Mouse (Mus musculus) liver, embryonic 15.5 days (tissue): ENCODE results near the gene Hist2h2ab. TPM values are rescaled to one million over a fixed set of nuclear protein-coding genes. Genes with fewer than 3 reads are reported as not detected.
A peak's percentile ranks its signal among the peaks of the same experiment; 100 is the strongest.
"Not testable (repeated sequence)": the region's sequence is repeated elsewhere in the genome, so short reads cannot be mapped to it uniquely, and the experiment has no call there.

Source experiments
- ATAC-seq: fragments of 200-750 bp; cut with Nextera tagmentation; 2 replicates; pipeline ENCODE4 v1.8.0; 2017; ENCODE audit warnings: moderate number of reproducible peaks, mild to moderate bottlenecking, moderate library complexity; ENCODE audit not compliant: insufficient read depth
- H3K27ac ChIP-seq: fragments of 300-500 bp; sonication (generic); replicated peaks from 2 replicates; pipeline ENCODE4 v1.5.1; 2015; ENCODE audit warnings: mild to moderate bottlenecking, inconsistent platforms
- H3K27me3 ChIP-seq: fragments of 300-500 bp; sonication (generic); 2 replicates; pipeline ENCODE4 v1.6.1; 2015; ENCODE audit warnings: mild to moderate bottlenecking, inconsistent platforms
- H3K36me3 ChIP-seq: fragments of 300-500 bp; sonication (generic); replicated peaks from 2 replicates; pipeline ENCODE4 v1.6.1; 2015; ENCODE audit warnings: moderate library complexity, mild to moderate bottlenecking, inconsistent platforms
- H3K4me1 ChIP-seq: fragments of 300-500 bp; sonication (generic); replicated peaks from 2 replicates; pipeline ENCODE4 v1.6.1; 2015; ENCODE audit warnings: inconsistent platforms
- H3K4me2 ChIP-seq: fragments of 300-500 bp; sonication (generic); 2 replicates; pipeline ENCODE4 v1.6.1; 2015; ENCODE audit warnings: moderate library complexity, mild to moderate bottlenecking, inconsistent platforms
- H3K4me3 ChIP-seq: fragments of 300-500 bp; sonication (generic); replicated peaks from 2 replicates; pipeline ENCODE4 v1.5.1; 2015; ENCODE audit warnings: mild to moderate bottlenecking, inconsistent platforms
- H3K9ac ChIP-seq: fragments of 300-500 bp; sonication (generic); 2 replicates; pipeline ENCODE4 v1.6.1; 2015; ENCODE audit warnings: moderate library complexity, mild to moderate bottlenecking, inconsistent platforms
- H3K9me3 ChIP-seq: fragments of 300-500 bp; sonication (generic); replicated peaks from 2 replicates; pipeline ENCODE4 v1.6.1; 2016; ENCODE audit warnings: inconsistent platforms
- whole genome bisulfite sequencing: fragments of 180-500 bp; shearing (Covaris S2); methylation state at CpG from one replicate; pipeline ENCODE4 v1.1.7; 2015; ENCODE audit warnings: mixed read lengths; ENCODE audit not compliant: insufficient replicate concordance; 5-methylcytosine and 5-hydroxymethylcytosine counted together
- polyA plus RNA-seq: library from polyadenylated mRNA; unstranded; fragments of >200 nt; fragmentation: Nextera tagmentation; extraction: Ambion mirVana; gene quantifications from 2 replicates; pipeline ENCODE4 v1.2.1, GENCODE M21; 2015

Gene Hist2h2ab
- polyA plus RNA-seq, 1 experiment from 2014 or later = 0.58 TPM

GRCm38 (mm10) chr3:96198601-96199251, 20.9 kb upstream of the Hist2h2ab start:
- not testable (repeated sequence) for H3K27me3 ChIP-seq, H3K27ac ChIP-seq, H3K36me3 ChIP-seq, ATAC-seq, H3K9me3 ChIP-seq, H3K9ac ChIP-seq, H3K4me3 ChIP-seq
- H3K4me2 ChIP-seq = peak overlapping the region; percentile 99
- WGBS = 16% methylated on average over 8 of the region's 8 CpGs
- H3K4me1 ChIP-seq = peaks cover 31% of the 10 kb centered on the region

- WGBS = 58% methylated on average over 2 of the region's 2 CpGs
- H3K36me3 ChIP-seq = no peaks in the 10 kb centered on the region
- no peak for ATAC-seq
- no peak overlapping the region for H3K4me2 ChIP-seq
- no peaks in the 10 kb centered on the region for H3K9me3 ChIP-seq
- H3K27me3 ChIP-seq = no peaks in the 10 kb centered on the region
- no peak overlapping the region for H3K4me3 ChIP-seq
- peaks cover 31% of the 10 kb centered on the region for H3K4me1 ChIP-seq
- no peak overlapping the region for H3K9ac ChIP-seq
- no peak overlapping the region for H3K27ac ChIP-seq
Measured at GRCm38 (mm10) chr3:96199731-96200130, 19.9 kb upstream of the Hist2h2ab start.

GRCm38 (mm10) chr3:96207819-96208218, 11.8 kb upstream of the Hist2h2ab start:
- Histone ChIP-seq H3K9me3 (no peaks in the 10 kb centered on the region), H3K36me3 (no peaks in the 10 kb centered on the region), H3K27ac (no peak overlapping the region), H3K9ac (no peak overlapping the region), H3K4me2 (no peak overlapping the region), H3K27me3 (peaks cover 17% of the 10 kb centered on the region), H3K4me3 (no peak overlapping the region), H3K4me1 (0 out of 2 replicates have a peak, but pooled peaks cover 5% of the 10 kb centered on the region)
- 65% methylated on average over 3 of the region's 3 CpGs for WGBS
- no peak for ATAC-seq

GRCm38 (mm10) chr3:96209242-96209641, 10.4 kb upstream of the Hist2h2ab start:
- no peak for ATAC-seq
- Histone ChIP-seq H3K27ac (no peak overlapping the region), H3K36me3 (no peaks in the 10 kb centered on the region), H3K27me3 (peaks cover 17% of the 10 kb centered on the region), H3K9ac (no peak overlapping the region), H3K9me3 (no peaks in the 10 kb centered on the region), H3K4me3 (no peak overlapping the region), H3K4me2 (no peak overlapping the region), H3K4me1 (0 out of 2 replicates have a peak, but pooled peaks cover 5% of the 10 kb centered on the region)
- 36% methylated on average over 15 of the region's 15 CpGs for WGBS

- Histone ChIP-seq H3K4me3 (peak overlapping the region; percentile 64), H3K27ac (peak overlapping the region; percentile 100), H3K36me3 (no peaks in the 10 kb centered on the region), H3K27me3 (no peaks in the 10 kb centered on the region; the same call in 1 of the 2 replicates), H3K4me2 (peak overlapping the region; percentile 88), H3K9ac (peak overlapping the region; percentile 84), H3K9me3 (no peaks in the 10 kb centered on the region), H3K4me1 (peaks cover 43% of the 10 kb centered on the region)
- WGBS = under 1% methylated on average over 12 of the region's 12 CpGs
- no peak for ATAC-seq
Measured at GRCm38 (mm10) chr3:96219191-96219641, 449 bp upstream of the Hist2h2ab start.

- Histone ChIP-seq H3K4me2 (peak overlapping the region; percentile 88), H3K4me1 (peaks cover 49% of the 10 kb centered on the region), H3K9ac (peak overlapping the region; percentile 84), H3K4me3 (peak overlapping the region; percentile 64), H3K27ac (peak overlapping the region; percentile 100)
- ATAC-seq = peak; percentile 11; the same call in 1 of the 2 replicates
- WGBS = under 1% methylated on average over 43 of the region's 47 CpGs
- not testable (repeated sequence) for H3K27me3 ChIP-seq, H3K36me3 ChIP-seq, H3K9me3 ChIP-seq
Measured at GRCm38 (mm10) chr3:96220131-96220764, 583 bp downstream of the Hist2h2ab start.

- Histone ChIP-seq H3K36me3 (no peaks in the 10 kb centered on the region), H3K4me3 (peak within 1 kb of the TSS; percentile 64), H3K4me2 (peak within 1 kb of the TSS; percentile 88), H3K4me1 (peaks cover 53% of the 10 kb centered on the region), H3K9me3 (no peaks in the 10 kb centered on the region), H3K27ac (peak within 1 kb of the TSS; percentile 100), H3K9ac (peak within 1 kb of the TSS; percentile 84), H3K27me3 (no peaks in the 10 kb centered on the region)
- ATAC-seq = peak; percentile 90
- WGBS = under 1% methylated on average over 43 of the region's 43 CpGs
Measured at GRCm38 (mm10) chr3:96220765-96221639, 1.3 kb downstream of the Hist2h2ab start, which contains the start of the genes Hist2h2ac and Hist2h2be. Gene Hist2h2ac (minus strand): TSS chr3:96220880. Gene Hist2h2be (plus strand): TSS chr3:96221119.

- Histone ChIP-seq H3K27ac (peak overlapping the region; percentile 100), H3K4me1 (peaks cover 59% of the 10 kb centered on the region), H3K27me3 (no peaks in the 10 kb centered on the region), H3K4me3 (peak overlapping the region; percentile 64), H3K9ac (peak overlapping the region; percentile 84), H3K9me3 (no peaks in the 10 kb centered on the region), H3K36me3 (no peaks in the 10 kb centered on the region), H3K4me2 (peak overlapping the region; percentile 88)
- 15% methylated on average over 9 of the region's 9 CpGs for WGBS
- no peak for ATAC-seq
Measured at GRCm38 (mm10) chr3:96221640-96222038, 2.0 kb downstream of the Hist2h2ab start.

- Histone ChIP-seq H3K4me1 (peaks cover 60% of the 10 kb centered on the region), H3K9me3 (no peaks in the 10 kb centered on the region), H3K4me2 (peak overlapping the region; percentile 88), H3K4me3 (peak overlapping the region; percentile 64), H3K27me3 (no peaks in the 10 kb centered on the region), H3K27ac (peak overlapping the region; percentile 100), H3K9ac (peak overlapping the region; percentile 84), H3K36me3 (no peaks in the 10 kb centered on the region)
- ATAC-seq = no peak
- WGBS = 85% methylated on average over 4 of the region's 4 CpGs
Measured at GRCm38 (mm10) chr3:96222774-96223173, 3.1 kb downstream of the Hist2h2ab start.

- WGBS = 53% methylated on average over 2 of the region's 2 CpGs
- H3K4me2 ChIP-seq = peak overlapping the region; percentile 88
- H3K27ac ChIP-seq = peak overlapping the region; percentile 45
- peaks cover 50% of the 10 kb centered on the region for H3K4me1 ChIP-seq
- no peaks in the 10 kb centered on the region for H3K9me3 ChIP-seq
- H3K27me3 ChIP-seq = no peaks in the 10 kb centered on the region
- no peak for ATAC-seq
- peak overlapping the region; percentile 64 for H3K4me3 ChIP-seq
- no peaks in the 10 kb centered on the region for H3K36me3 ChIP-seq
- peak overlapping the region; percentile 41 for H3K9ac ChIP-seq
Measured at GRCm38 (mm10) chr3:96225421-96225820, 5.8 kb downstream of the Hist2h2ab start.
